Mouse (Mus musculus): Measurements from ENCODE around the gene Hist1h2bf. TPM values are rescaled to one million over a fixed set of nuclear protein-coding genes. Genes with fewer than 3 reads are reported as not detected.
"Not testable (repeated sequence)": the region's sequence is repeated elsewhere in the genome, so short reads cannot be mapped to it uniquely, and the experiment has no call there.

The Hist1h2bf gene
- polyA plus RNA-seq, 1 experiment from 2014 or later: 6.7 TPM

- Histone ChIP-seq H3K27me3 (ENCODE audit: control insufficient read depth, insufficient read depth, low read length) (no peaks in the 10 kb centered on the region), H3K4me2 (replicated peaks; ENCODE audit: low read depth, low read length) (peak within 1 kb of the TSS; percentile 55), H3K4me1 (ENCODE audit: control insufficient read depth, insufficient read depth, low read length) (peaks cover 13% of the 10 kb centered on the region; the same call in 1 of the 2 replicates), H3K9me3 (ENCODE audit: control insufficient read depth, low read length) (no peaks in the 10 kb centered on the region), H3K4me3 (ENCODE audit: low read length) (no peak within 1 kb of the TSS), H3K27ac (ENCODE audit: low read depth, low read length) (peak within 1 kb of the TSS; percentile 100), H3K36me3 (ENCODE audit: control insufficient read depth, insufficient read depth, low read length) (no peaks in the 10 kb centered on the region), H3K9ac (ENCODE audit: low read depth, low read length) (peak within 1 kb of the TSS; percentile 55; the same call in 1 of the 2 replicates)
- no peak for ATAC-seq (ENCODE audit: low FRiP score, low TSS enrichment)
Measured at GRCm38 (mm10) chr13:23552962-23553361, 21.0 kb downstream of the Hist1h2bf start, which contains the start of gene Hist1h1d. TSS of gene Hist1h1d (plus strand) at chr13:23553262.

GRCm38 (mm10) chr13:23551931-23552914 is 21.8 kb downstream of the Hist1h2bf start:
- Histone ChIP-seq H3K27me3 (ENCODE audit: control insufficient read depth, insufficient read depth, low read length) (no peaks in the 10 kb centered on the region), H3K27ac (ENCODE audit: low read depth, low read length) (peak overlapping the region; percentile 90), H3K4me1 (ENCODE audit: control insufficient read depth, insufficient read depth, low read length) (peaks cover 13% of the 10 kb centered on the region; the same call in 1 of the 2 replicates), H3K4me3 (ENCODE audit: low read length) (peak overlapping the region; percentile 42), H3K9ac (ENCODE audit: low read depth, low read length) (peak overlapping the region; percentile 55; the same call in 1 of the 2 replicates), H3K4me2 (replicated peaks; ENCODE audit: low read depth, low read length) (peak overlapping the region; percentile 55), H3K9me3 (ENCODE audit: control insufficient read depth, low read length) (no peaks in the 10 kb centered on the region), H3K36me3 (ENCODE audit: control insufficient read depth, insufficient read depth, low read length) (no peaks in the 10 kb centered on the region)
- no peak for ATAC-seq (ENCODE audit: low FRiP score, low TSS enrichment)
- 54% methylated on average over 8 of the region's 8 CpGs for WGBS

GRCm38 (mm10) chr13:23551146-23551834 is 22.7 kb downstream of the Hist1h2bf start, which contains the start of gene Hist1h4f:
TSS of gene Hist1h4f (minus strand) at chr13:23551648.
- H3K9me3 ChIP-seq (ENCODE audit: control insufficient read depth, low read length); H3K36me3 ChIP-seq (ENCODE audit: control insufficient read depth, insufficient read depth, low read length); H3K27me3 ChIP-seq (ENCODE audit: control insufficient read depth, insufficient read depth, low read length); H3K4me1 ChIP-seq (ENCODE audit: control insufficient read depth, insufficient read depth, low read length): not testable (repeated sequence)
- Histone ChIP-seq H3K4me2 (replicated peaks; ENCODE audit: low read depth, low read length) (peak within 1 kb of the TSS; percentile 55), H3K9ac (ENCODE audit: low read depth, low read length) (peak within 1 kb of the TSS; percentile 55), H3K4me3 (ENCODE audit: low read length) (peak within 1 kb of the TSS; percentile 42), H3K27ac (ENCODE audit: low read depth, low read length) (peak within 1 kb of the TSS; percentile 90)
- ATAC-seq (ENCODE audit: low FRiP score, low TSS enrichment): peak; percentile 88
- under 1% methylated on average over 45 of the region's 47 CpGs for WGBS

GRCm38 (mm10) chr13:23550761-23551145 is 23.2 kb downstream of the Hist1h2bf start:
- Histone ChIP-seq H3K9me3 (ENCODE audit: control insufficient read depth, low read length) (no peaks in the 10 kb centered on the region), H3K27ac (ENCODE audit: low read depth, low read length) (peak overlapping the region; percentile 90), H3K4me2 (replicated peaks; ENCODE audit: low read depth, low read length) (peak overlapping the region; percentile 55), H3K4me1 (ENCODE audit: control insufficient read depth, insufficient read depth, low read length) (peaks cover 9% of the 10 kb centered on the region; the same call in 1 of the 2 replicates), H3K36me3 (ENCODE audit: control insufficient read depth, insufficient read depth, low read length) (no peaks in the 10 kb centered on the region), H3K27me3 (ENCODE audit: control insufficient read depth, insufficient read depth, low read length) (no peaks in the 10 kb centered on the region), H3K4me3 (ENCODE audit: low read length) (peak overlapping the region; percentile 42), H3K9ac (ENCODE audit: low read depth, low read length) (peak overlapping the region; percentile 55)
- 2% methylated on average over 3 of the region's 3 CpGs for WGBS
- ATAC-seq (ENCODE audit: low FRiP score, low TSS enrichment): no peak

- H3K4me1 ChIP-seq (ENCODE audit: control insufficient read depth, insufficient read depth, low read length): peaks cover 2% of the 10 kb centered on the region; the same call in 1 of the 2 replicates
- H3K4me3 ChIP-seq (ENCODE audit: low read length): no peak overlapping the region
- no peaks in the 10 kb centered on the region for H3K36me3 ChIP-seq (ENCODE audit: control insufficient read depth, insufficient read depth, low read length)
- whole genome bisulfite sequencing: 71% methylated on average over 5 of the region's 5 CpGs
- no peaks in the 10 kb centered on the region for H3K27me3 ChIP-seq (ENCODE audit: control insufficient read depth, insufficient read depth, low read length)
- H3K4me2 ChIP-seq (replicated peaks; ENCODE audit: low read depth, low read length): no peak overlapping the region
- no peak for ATAC-seq (ENCODE audit: low FRiP score, low TSS enrichment)
- no peak overlapping the region for H3K9ac ChIP-seq (ENCODE audit: low read depth, low read length)
- no peaks in the 10 kb centered on the region for H3K9me3 ChIP-seq (ENCODE audit: control insufficient read depth, low read length)
- peak overlapping the region; percentile 32; the same call in 1 of the 2 replicates for H3K27ac ChIP-seq (ENCODE audit: low read depth, low read length)
Measured at GRCm38 (mm10) chr13:23546694-23547093, 27.3 kb downstream of the Hist1h2bf start.

GRCm38 (mm10) chr13:23544787-23545120 is 29.2 kb downstream of the Hist1h2bf start:
- H3K9ac ChIP-seq (ENCODE audit: low read depth, low read length): peak overlapping the region; percentile 69; the same call in 1 of the 2 replicates
- 0% methylated on average over 11 of the region's 14 CpGs for WGBS
- H3K27ac ChIP-seq (ENCODE audit: low read depth, low read length): peak overlapping the region; percentile 89; the same call in 1 of the 2 replicates
- H3K27me3 ChIP-seq (ENCODE audit: control insufficient read depth, insufficient read depth, low read length); H3K36me3 ChIP-seq (ENCODE audit: control insufficient read depth, insufficient read depth, low read length); H3K4me2 ChIP-seq (replicated peaks; ENCODE audit: low read depth, low read length); ATAC-seq (ENCODE audit: low FRiP score, low TSS enrichment); H3K9me3 ChIP-seq (ENCODE audit: control insufficient read depth, low read length); H3K4me1 ChIP-seq (ENCODE audit: control insufficient read depth, insufficient read depth, low read length): not testable (repeated sequence)
- peak overlapping the region; percentile 46 for H3K4me3 ChIP-seq (ENCODE audit: low read length)

- ATAC-seq (ENCODE audit: low FRiP score, low TSS enrichment): peak; percentile 95
- H3K9me3 ChIP-seq (ENCODE audit: control insufficient read depth, low read length): no peaks in the 10 kb centered on the region
- no peaks in the 10 kb centered on the region for H3K4me1 ChIP-seq (ENCODE audit: control insufficient read depth, insufficient read depth, low read length)
- H3K4me3 ChIP-seq (ENCODE audit: low read length): peak within 1 kb of the TSS; percentile 46
- H3K4me2 ChIP-seq (replicated peaks; ENCODE audit: low read depth, low read length): peak within 1 kb of the TSS; percentile 76
- H3K36me3 ChIP-seq (ENCODE audit: control insufficient read depth, insufficient read depth, low read length): no peaks in the 10 kb centered on the region
- H3K27ac ChIP-seq (ENCODE audit: low read depth, low read length): peak within 1 kb of the TSS; percentile 97
- WGBS: under 1% methylated on average over 30 of the region's 45 CpGs
- H3K9ac ChIP-seq (ENCODE audit: low read depth, low read length): peak within 1 kb of the TSS; percentile 69
- H3K27me3 ChIP-seq (ENCODE audit: control insufficient read depth, insufficient read depth, low read length): no peaks in the 10 kb centered on the region
Measured at GRCm38 (mm10) chr13:23543965-23544786, 29.8 kb downstream of the Hist1h2bf start, which contains the start of gene Hist1h3f. TSS of gene Hist1h3f (plus strand) at chr13:23544052.

- ATAC-seq (ENCODE audit: low FRiP score, low TSS enrichment): peak; percentile 96
- peak within 1 kb of the TSS; percentile 46 for H3K4me3 ChIP-seq (ENCODE audit: low read length)
- not testable (repeated sequence) for H3K36me3 ChIP-seq (ENCODE audit: control insufficient read depth, insufficient read depth, low read length); H3K4me1 ChIP-seq (ENCODE audit: control insufficient read depth, insufficient read depth, low read length); H3K9me3 ChIP-seq (ENCODE audit: control insufficient read depth, low read length); H3K27me3 ChIP-seq (ENCODE audit: control insufficient read depth, insufficient read depth, low read length)
- peak within 1 kb of the TSS; percentile 69 for H3K9ac ChIP-seq (ENCODE audit: low read depth, low read length)
- peak within 1 kb of the TSS; percentile 76 for H3K4me2 ChIP-seq (replicated peaks; ENCODE audit: low read depth, low read length)
- peak within 1 kb of the TSS; percentile 97 for H3K27ac ChIP-seq (ENCODE audit: low read depth, low read length)
- under 1% methylated on average over 24 of the region's 42 CpGs for WGBS
Measured at GRCm38 (mm10) chr13:23542999-23543607, 30.9 kb downstream of the Hist1h2bf start, which contains the start of gene Hist1h2bh. TSS of gene Hist1h2bh (minus strand) at chr13:23543392.
